Mouse (Mus musculus): Measurements from ENCODE around the gene D17H6S53E. TPM values are rescaled to one million over a fixed set of nuclear protein-coding genes. Genes with fewer than 3 reads are reported as not detected.

Gene D17H6S53E
- polyA plus RNA-seq, 1 experiment from 2014 or later: 6.0 TPM

DNA sequence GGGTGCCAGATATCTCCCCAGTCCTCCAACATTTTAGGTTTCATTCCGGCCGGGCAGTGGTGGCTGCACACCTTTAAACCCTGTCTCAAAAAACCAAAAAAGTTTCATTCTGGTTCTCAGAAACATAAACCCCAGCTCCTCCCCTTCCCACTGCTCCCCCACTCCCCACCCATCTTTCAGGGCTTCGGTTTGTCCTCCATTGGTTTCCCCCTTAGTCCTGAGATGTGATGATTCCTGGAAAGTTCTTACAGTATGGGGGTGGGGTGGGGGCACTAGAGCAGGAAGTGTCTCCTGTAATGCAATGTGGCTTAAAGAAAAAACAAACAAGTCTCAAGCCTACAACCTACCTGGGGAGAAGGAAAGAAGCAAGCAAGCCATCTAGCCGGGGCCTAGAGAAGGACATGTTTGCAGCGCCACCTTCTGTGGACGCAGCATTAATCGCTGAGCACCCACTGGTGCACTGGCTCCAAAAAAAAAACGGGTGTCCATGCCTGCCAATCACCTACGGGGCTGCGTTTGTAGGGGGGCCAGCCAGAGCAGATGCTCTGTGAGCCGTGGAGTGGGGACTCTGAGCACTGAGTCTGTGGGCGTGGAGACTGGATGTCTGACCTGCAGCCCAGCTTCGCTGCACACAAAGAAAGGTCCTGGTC, 20.3 kb upstream of the D17H6S53E start:
- Histone ChIP-seq H3K36me3 (ENCODE audit: control insufficient read depth, insufficient read depth, low read length) (peaks cover 41% of the 10 kb centered on the region), H3K4me2 (ENCODE audit: low read length) (peak overlapping the region; percentile 28), H3K9me3 (ENCODE audit: control insufficient read depth, low read length) (no peaks in the 10 kb centered on the region), H3K4me3 (replicated peaks; ENCODE audit: low read depth, low read length) (no peak overlapping the region), H3K27me3 (ENCODE audit: control insufficient read depth, insufficient read depth, low read length) (no peaks in the 10 kb centered on the region), H3K4me1 (ENCODE audit: control insufficient read depth, insufficient read depth, low read length) (0 out of 2 replicates have a peak, but pooled peaks cover 3% of the 10 kb centered on the region), H3K9ac (replicated peaks; ENCODE audit: low read length) (peak overlapping the region; percentile 39; the same call in 1 of the 2 replicates), H3K27ac (replicated peaks; ENCODE audit: low read depth, low read length) (no peak overlapping the region)
- 18% methylated on average over 13 of the region's 13 CpGs for WGBS
- no peak for ATAC-seq (ENCODE audit: low FRiP score, low TSS enrichment)
- peak; percentile 70 for DNase-seq

DNA sequence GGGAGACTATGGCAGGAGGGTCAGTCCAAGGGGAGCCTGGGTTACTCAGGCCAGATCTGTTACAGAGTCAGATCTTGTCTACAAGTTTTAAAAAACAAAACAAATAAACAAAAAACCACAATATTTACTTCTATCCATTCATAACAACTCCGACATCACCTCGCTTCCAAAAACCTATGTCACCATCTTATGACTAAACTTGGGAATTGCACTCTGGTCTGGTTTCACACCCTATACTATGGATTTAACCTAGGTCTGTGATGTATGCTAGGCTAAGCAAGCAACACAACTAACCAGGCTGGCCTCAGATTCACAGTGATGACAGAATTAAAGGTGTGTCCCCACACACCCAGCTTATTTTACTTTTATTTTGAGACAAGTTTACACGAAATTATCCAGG, 19.7 kb upstream of the D17H6S53E start:
- Histone ChIP-seq H3K4me3 (replicated peaks; ENCODE audit: low read depth, low read length) (no peak overlapping the region), H3K4me1 (ENCODE audit: control insufficient read depth, insufficient read depth, low read length) (0 out of 2 replicates have a peak, but pooled peaks cover 3% of the 10 kb centered on the region), H3K9me3 (ENCODE audit: control insufficient read depth, low read length) (no peaks in the 10 kb centered on the region), H3K27ac (replicated peaks; ENCODE audit: low read depth, low read length) (no peak overlapping the region), H3K36me3 (ENCODE audit: control insufficient read depth, insufficient read depth, low read length) (peaks cover 34% of the 10 kb centered on the region), H3K9ac (replicated peaks; ENCODE audit: low read length) (no peak overlapping the region), H3K27me3 (ENCODE audit: control insufficient read depth, insufficient read depth, low read length) (no peaks in the 10 kb centered on the region), H3K4me2 (ENCODE audit: low read length) (peak overlapping the region; percentile 28)
- peak; percentile 39 for DNase-seq
- WGBS: 66% methylated on average over 3 of the region's 3 CpGs
- ATAC-seq (ENCODE audit: low FRiP score, low TSS enrichment): no peak

DNA sequence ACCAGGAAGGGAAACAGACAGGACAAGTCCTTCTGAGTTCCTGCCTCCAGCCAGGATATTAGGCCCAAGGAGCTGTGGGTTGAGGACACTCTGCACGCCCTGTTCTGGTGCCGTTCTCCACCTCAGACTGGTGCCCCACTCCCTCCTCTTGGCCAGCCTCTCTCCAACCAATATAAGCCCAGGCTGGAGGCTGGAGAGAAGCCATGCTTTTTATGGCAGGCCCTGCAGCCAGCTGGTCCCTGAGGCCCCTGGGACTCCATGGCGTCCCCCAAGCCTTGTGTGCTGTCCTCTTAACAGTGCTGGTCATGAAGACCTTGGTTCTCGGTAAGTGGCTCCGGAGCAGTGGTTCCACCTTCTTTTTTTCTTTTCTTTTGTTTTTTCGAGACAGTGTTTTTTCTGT, 18.1 kb upstream of the D17H6S53E start, which contains the start of gene Ly6g5c:
TSS of gene Ly6g5c (plus strand) at position 183 of the 400 bp plus-strand sequence.
- Histone ChIP-seq H3K36me3 (ENCODE audit: control insufficient read depth, insufficient read depth, low read length) (peaks cover 19% of the 10 kb centered on the region), H3K9ac (replicated peaks; ENCODE audit: low read length) (no peak within 1 kb of the TSS), H3K27me3 (ENCODE audit: control insufficient read depth, insufficient read depth, low read length) (no peaks in the 10 kb centered on the region), H3K9me3 (ENCODE audit: control insufficient read depth, low read length) (no peaks in the 10 kb centered on the region), H3K27ac (replicated peaks; ENCODE audit: low read depth, low read length) (no peak within 1 kb of the TSS), H3K4me3 (replicated peaks; ENCODE audit: low read depth, low read length) (no peak within 1 kb of the TSS), H3K4me1 (ENCODE audit: control insufficient read depth, insufficient read depth, low read length) (0 out of 2 replicates have a peak, but pooled peaks cover 3% of the 10 kb centered on the region), H3K4me2 (ENCODE audit: low read length) (no peak within 1 kb of the TSS)
- no peak for DNase-seq
- ATAC-seq (ENCODE audit: low FRiP score, low TSS enrichment): no peak
- 82% methylated on average over 6 of the region's 6 CpGs for WGBS

DNA sequence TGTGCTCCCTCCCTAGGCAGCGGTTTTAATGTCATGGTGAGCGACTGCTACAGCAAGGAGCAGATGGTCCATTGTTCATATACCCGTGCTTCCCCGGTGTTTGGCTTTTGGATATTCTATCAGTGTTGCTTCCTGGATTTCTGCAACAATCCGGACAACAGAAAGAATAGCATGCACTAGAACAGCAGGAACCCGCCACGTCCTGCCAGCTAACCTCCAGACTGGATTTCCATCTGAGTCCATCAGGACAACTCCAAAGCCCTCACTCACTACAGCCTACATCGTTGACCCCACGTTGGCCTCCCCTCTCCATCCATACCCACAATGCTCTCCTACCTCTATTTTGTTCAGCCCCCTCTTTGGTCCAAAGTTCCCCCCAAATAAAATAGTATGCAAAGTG, 14.4 kb upstream of the D17H6S53E start:
- H3K27me3 ChIP-seq (ENCODE audit: control insufficient read depth, insufficient read depth, low read length): no peaks in the 10 kb centered on the region
- WGBS: 73% methylated on average over 9 of the region's 9 CpGs
- no peaks in the 10 kb centered on the region for H3K9me3 ChIP-seq (ENCODE audit: control insufficient read depth, low read length)
- ATAC-seq (ENCODE audit: low FRiP score, low TSS enrichment): no peak
- no peak overlapping the region for H3K27ac ChIP-seq (replicated peaks; ENCODE audit: low read depth, low read length)
- H3K36me3 ChIP-seq (ENCODE audit: control insufficient read depth, insufficient read depth, low read length): peaks cover 30% of the 10 kb centered on the region
- DNase-seq: no peak
- H3K4me2 ChIP-seq (ENCODE audit: low read length): no peak overlapping the region
- H3K9ac ChIP-seq (replicated peaks; ENCODE audit: low read length): no peak overlapping the region
- H3K4me1 ChIP-seq (ENCODE audit: control insufficient read depth, insufficient read depth, low read length): no peaks in the 10 kb centered on the region
- no peak overlapping the region for H3K4me3 ChIP-seq (replicated peaks; ENCODE audit: low read depth, low read length)

DNA sequence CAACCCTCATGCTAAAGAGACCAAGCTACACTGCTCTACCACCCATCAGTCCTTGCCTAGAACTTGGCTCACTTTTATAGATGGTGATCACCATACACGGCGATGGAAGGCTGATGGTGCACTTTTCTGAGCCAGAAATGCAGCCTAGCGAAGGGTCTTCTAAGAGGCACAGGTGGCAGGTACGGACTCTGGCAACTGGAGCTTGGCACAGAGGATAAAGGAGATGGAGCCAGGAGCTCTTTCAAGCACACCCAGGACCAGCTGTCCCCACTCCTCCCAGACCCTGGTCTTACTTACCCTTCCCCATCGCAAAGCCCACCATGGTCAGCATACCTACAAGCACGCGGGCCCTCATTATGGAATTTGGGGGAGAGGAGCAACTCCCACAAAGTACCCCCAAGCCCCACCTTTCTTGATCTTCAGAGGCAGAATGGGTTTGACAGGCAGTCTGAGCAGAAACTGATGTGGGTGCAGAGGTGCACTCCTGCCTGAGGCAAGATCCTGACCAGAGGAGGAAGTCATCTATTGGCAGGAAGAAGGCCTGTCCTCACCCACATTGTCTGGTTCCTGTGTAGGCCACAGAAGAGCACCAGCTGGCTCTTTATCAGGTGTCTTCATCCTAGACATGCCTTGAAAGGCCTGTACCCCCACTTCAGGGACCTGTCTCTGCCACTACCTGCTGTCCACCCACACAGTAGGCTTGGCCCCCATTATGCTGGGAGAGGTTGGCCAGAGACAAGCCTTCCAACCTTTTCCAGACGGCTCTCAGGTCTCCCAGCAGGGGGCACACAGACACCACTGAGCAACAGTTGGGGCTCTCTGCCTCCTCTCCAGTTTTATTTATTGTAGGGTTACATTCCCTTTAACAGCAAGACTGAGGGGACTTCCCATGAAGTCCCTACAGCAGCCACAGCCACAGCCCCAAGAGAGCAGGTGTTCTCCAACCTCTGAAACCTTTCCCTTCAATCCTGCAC, 10.8 kb upstream of the D17H6S53E start, which contains the start of gene Ly6g5b:
TSS of gene Ly6g5b (minus strand) at position 383 of the 974 bp plus-strand sequence.
- Histone ChIP-seq H3K27ac (replicated peaks; ENCODE audit: low read depth, low read length) (no peak within 1 kb of the TSS), H3K4me3 (replicated peaks; ENCODE audit: low read depth, low read length) (no peak within 1 kb of the TSS), H3K4me1 (ENCODE audit: control insufficient read depth, insufficient read depth, low read length) (peaks cover 3% of the 10 kb centered on the region), H3K9me3 (ENCODE audit: control insufficient read depth, low read length) (no peaks in the 10 kb centered on the region), H3K4me2 (ENCODE audit: low read length) (no peak within 1 kb of the TSS), H3K27me3 (ENCODE audit: control insufficient read depth, insufficient read depth, low read length) (no peaks in the 10 kb centered on the region), H3K36me3 (ENCODE audit: control insufficient read depth, insufficient read depth, low read length) (peaks cover 58% of the 10 kb centered on the region), H3K9ac (replicated peaks; ENCODE audit: low read length) (no peak within 1 kb of the TSS)
- 88% methylated on average over 8 of the region's 8 CpGs for WGBS
- DNase-seq (peak; percentile 21), ATAC-seq (ENCODE audit: low FRiP score, low TSS enrichment) (no peak)

DNA sequence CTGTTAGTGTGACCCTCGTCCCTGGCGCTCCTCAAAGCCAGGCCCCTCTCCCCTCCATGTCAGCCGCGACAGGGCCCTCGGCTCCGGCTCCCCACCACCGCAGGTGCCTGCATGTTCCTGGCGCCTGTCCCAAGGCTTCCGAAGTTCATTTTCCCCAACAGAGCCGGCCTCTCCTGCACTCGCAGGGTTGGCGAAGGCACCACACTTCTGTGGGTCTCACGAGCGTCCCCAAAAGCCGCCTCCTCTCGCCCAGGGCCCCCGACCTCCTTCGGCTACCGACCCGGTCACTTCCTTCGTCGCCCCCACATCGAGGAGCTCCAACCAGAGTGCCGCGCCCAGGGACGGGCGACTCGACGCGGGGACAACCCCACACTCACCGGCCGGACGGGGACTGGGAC, 5.4 kb upstream of the D17H6S53E start:
- H3K27ac ChIP-seq (replicated peaks; ENCODE audit: low read depth, low read length): peak overlapping the region; percentile 52
- H3K27me3 ChIP-seq (ENCODE audit: control insufficient read depth, insufficient read depth, low read length): no peaks in the 10 kb centered on the region
- ATAC-seq (ENCODE audit: low FRiP score, low TSS enrichment) (no peak; the same call in 1 of the 2 replicates), DNase-seq (no peak)
- no peaks in the 10 kb centered on the region for H3K9me3 ChIP-seq (ENCODE audit: control insufficient read depth, low read length)
- H3K36me3 ChIP-seq (ENCODE audit: control insufficient read depth, insufficient read depth, low read length): peaks cover 48% of the 10 kb centered on the region
- peak overlapping the region; percentile 96 for H3K4me2 ChIP-seq (ENCODE audit: low read length)
- peaks cover 11% of the 10 kb centered on the region for H3K4me1 ChIP-seq (ENCODE audit: control insufficient read depth, insufficient read depth, low read length)
- H3K9ac ChIP-seq (replicated peaks; ENCODE audit: low read length): peak overlapping the region; percentile 90
- WGBS: 0% methylated on average over 33 of the region's 33 CpGs
- H3K4me3 ChIP-seq (replicated peaks; ENCODE audit: low read depth, low read length): peak overlapping the region; percentile 96

DNA sequence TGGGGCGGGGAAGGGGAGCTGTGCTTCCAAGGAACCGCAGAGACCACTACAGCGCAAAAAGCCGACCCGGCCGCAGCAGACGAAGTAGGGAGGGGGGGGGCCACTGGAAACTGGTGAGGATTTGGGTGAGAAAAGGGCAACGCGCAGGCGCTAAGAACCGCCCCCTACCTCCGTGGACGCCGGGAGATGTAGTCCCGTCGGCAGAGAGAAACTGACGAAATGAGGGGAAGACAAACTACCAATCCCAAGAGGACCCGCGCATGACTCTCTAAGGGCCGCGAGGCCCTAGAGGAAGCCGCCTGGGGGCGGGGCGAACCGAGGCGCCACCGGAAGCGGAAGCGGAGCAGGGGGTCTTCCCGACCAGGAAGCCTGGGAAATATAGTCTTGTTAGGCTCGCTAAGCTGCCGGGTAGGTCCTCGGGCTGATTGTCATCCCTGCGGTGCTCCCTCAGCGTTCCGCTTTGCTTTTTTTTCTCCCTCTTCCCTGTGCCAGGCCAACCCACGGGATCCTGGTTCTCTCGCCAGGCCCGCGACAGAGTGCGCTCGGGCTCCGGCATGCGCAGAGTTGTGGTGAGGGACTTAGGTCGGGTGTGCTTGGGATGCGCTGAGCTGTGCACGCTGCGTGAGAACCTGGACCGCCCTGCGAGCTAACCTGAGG, 4.9 kb upstream of the D17H6S53E start, which contains the start of gene Gpank1:
TSS of gene Gpank1 (plus strand) at position 313 of the 657 bp plus-strand sequence.
- H3K9ac ChIP-seq (replicated peaks; ENCODE audit: low read length): peak within 1 kb of the TSS; percentile 90
- H3K36me3 ChIP-seq (ENCODE audit: control insufficient read depth, insufficient read depth, low read length): peaks cover 43% of the 10 kb centered on the region
- WGBS: 0% methylated on average over 50 of the region's 50 CpGs
- H3K4me2 ChIP-seq (ENCODE audit: low read length): peak within 1 kb of the TSS; percentile 96
- H3K4me3 ChIP-seq (replicated peaks; ENCODE audit: low read depth, low read length): peak within 1 kb of the TSS; percentile 96
- H3K4me1 ChIP-seq (ENCODE audit: control insufficient read depth, insufficient read depth, low read length): peaks cover 11% of the 10 kb centered on the region
- DNase-seq (peak; percentile 100), ATAC-seq (ENCODE audit: low FRiP score, low TSS enrichment) (peak; percentile 93)
- peak within 1 kb of the TSS; percentile 90 for H3K27ac ChIP-seq (replicated peaks; ENCODE audit: low read depth, low read length)
- no peaks in the 10 kb centered on the region for H3K9me3 ChIP-seq (ENCODE audit: control insufficient read depth, low read length)
- no peaks in the 10 kb centered on the region for H3K27me3 ChIP-seq (ENCODE audit: control insufficient read depth, insufficient read depth, low read length)

DNA sequence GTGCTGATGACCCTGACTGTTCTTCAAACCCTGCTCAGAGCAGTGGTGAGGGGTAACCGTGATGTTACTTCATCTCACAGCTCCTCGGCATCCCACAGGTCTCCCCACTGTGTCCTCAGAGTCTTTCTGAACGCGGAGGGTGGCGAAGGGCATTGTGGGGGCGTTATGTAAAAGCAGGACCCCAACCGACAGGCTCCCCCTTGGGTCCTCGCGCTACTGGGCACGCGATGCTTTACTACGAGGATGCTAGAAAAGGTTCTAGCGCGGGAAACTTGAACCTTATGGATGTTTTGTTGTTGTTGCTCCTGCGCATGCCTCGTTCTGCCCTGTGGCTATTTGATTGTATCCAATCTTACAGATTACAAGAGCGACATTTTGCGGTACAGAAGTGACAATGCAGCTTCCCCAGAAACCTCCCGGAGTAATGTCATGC, 4.3 kb upstream of the D17H6S53E start, which contains the start of gene Csnk2b:
TSS of gene Csnk2b (minus strand) at position 183 of the 433 bp plus-strand sequence.
- under 1% methylated on average over 19 of the region's 19 CpGs for WGBS
- Histone ChIP-seq H3K36me3 (ENCODE audit: control insufficient read depth, insufficient read depth, low read length) (peaks cover 39% of the 10 kb centered on the region), H3K4me1 (ENCODE audit: control insufficient read depth, insufficient read depth, low read length) (peaks cover 16% of the 10 kb centered on the region), H3K9me3 (ENCODE audit: control insufficient read depth, low read length) (no peaks in the 10 kb centered on the region), H3K9ac (replicated peaks; ENCODE audit: low read length) (peak within 1 kb of the TSS; percentile 90), H3K4me2 (ENCODE audit: low read length) (peak within 1 kb of the TSS; percentile 96), H3K4me3 (replicated peaks; ENCODE audit: low read depth, low read length) (peak within 1 kb of the TSS; percentile 96), H3K27me3 (ENCODE audit: control insufficient read depth, insufficient read depth, low read length) (no peaks in the 10 kb centered on the region), H3K27ac (replicated peaks; ENCODE audit: low read depth, low read length) (peak within 1 kb of the TSS; percentile 90)
- ATAC-seq (ENCODE audit: low FRiP score, low TSS enrichment): peak; percentile 46; the same call in 1 of the 2 replicates
- DNase-seq: peak; percentile 89
